Mouse (Mus musculus) ES-E14 (cell line): ENCODE data around the gene Zfp114. TPM values are rescaled to one million over a fixed set of nuclear protein-coding genes. Genes with fewer than 3 reads are reported as not detected.

ENCODE experiments used
- DNase-seq: peaks from one replicate; pipeline ENCODE4 v3.0.0-alpha.2; 2013; ENCODE audit warnings: low read depth, low spot score
- H3K27ac ChIP-seq: 2 replicates; pipeline ENCODE4 v1.5.1; 2012; ENCODE audit warnings: low read depth, mild to moderate bottlenecking, low read length, moderate library complexity, mixed read lengths; ENCODE audit not compliant: poor library complexity, insufficient read depth, severe bottlenecking
- H3K36me3 ChIP-seq: 2 replicates; pipeline ENCODE4 v1.6.1; 2012; ENCODE audit warnings: mild to moderate bottlenecking, low read length, moderate library complexity, mixed read lengths; ENCODE audit not compliant: control insufficient read depth, poor library complexity, insufficient read depth, severe bottlenecking
- H3K4me1 ChIP-seq, 2 experiments: fragments of 150-350 bp in 1 of 2; sonication (generic) in 1 of 2; 2 replicates each; pipeline ENCODE4 v1.6.1; 2012; ENCODE audit warnings: low read length in 2 of 2, mild to moderate bottlenecking in 1 of 2, mixed read lengths in 1 of 2; ENCODE audit not compliant: control insufficient read depth in 2 of 2, insufficient read depth in 2 of 2, poor library complexity in 1 of 2
- H3K4me3 ChIP-seq, 2 experiments: fragments of 150-350 bp in 1 of 2; sonication (generic) in 1 of 2; 2 replicates each; pipeline ENCODE4 v1.5.1; 2012; ENCODE audit warnings: low read length in 2 of 2, low read depth in 1 of 2, mild to moderate bottlenecking in 1 of 2, mixed read lengths in 1 of 2; ENCODE audit not compliant: insufficient read depth in 1 of 2, poor library complexity in 1 of 2, severe bottlenecking in 1 of 2
- H3K9ac ChIP-seq: 2 replicates; pipeline ENCODE4 v1.6.1; 2012; ENCODE audit warnings: low read depth, mild to moderate bottlenecking, low read length, mixed read lengths; ENCODE audit not compliant: poor library complexity, insufficient read depth, severe bottlenecking
- H3K9me3 ChIP-seq: fragments of 150-350 bp; sonication (generic); 2 replicates; pipeline ENCODE4 v1.6.1; 2012; ENCODE audit warnings: low read depth, mild to moderate bottlenecking, low read length; ENCODE audit not compliant: control insufficient read depth, insufficient read depth
- CHD2 ChIP-seq: IDR thresholded peaks from 2 replicates; pipeline ENCODE4 v1.6.1; 2014; ENCODE audit warnings: mild to moderate bottlenecking, low read depth, low read length, inconsistent platforms
- HCFC1 ChIP-seq: IDR thresholded peaks from 2 replicates; pipeline ENCODE4 v1.6.1; 2012; ENCODE audit warnings: low read length, inconsistent platforms, borderline replicate concordance; ENCODE audit not compliant: insufficient read depth
- MAFK ChIP-seq: IDR thresholded peaks from 2 replicates; pipeline ENCODE4 v1.6.1; 2014; ENCODE audit warnings: mild to moderate bottlenecking, low read depth, low read length, inconsistent platforms; ENCODE audit not compliant: insufficient read depth
- ZC3H11A ChIP-seq: IDR thresholded peaks from 2 replicates; pipeline ENCODE4 v1.6.1; 2012; ENCODE audit warnings: low read depth, mild to moderate bottlenecking, inconsistent platforms, low read length, borderline replicate concordance
- ZNF384 ChIP-seq: IDR thresholded peaks from 2 replicates; pipeline ENCODE4 v1.6.1; 2012; ENCODE audit warnings: low read depth, low read length, inconsistent platforms
- in situ Hi-C, 2 experiments: fragments of 600-800 bp; cut with MboI; formaldehyde crosslinking; loops; one replicate each; pipeline ENCODE4 v1.15.1; 2025; ENCODE audit warnings: low sequenced_read_pairs in 2 of 2, inconsistent platforms in 1 of 2; ENCODE audit not compliant: unreplicated experiment in 2 of 2
- total RNA-seq: library from RNA; depleted of rRNA; stranded (reverse); fragments of 300-350 nt; gene quantifications from 2 replicates; pipeline ENCODE4 v1.2.3, GENCODE M21; 2012

The Zfp114 gene
- total RNA-seq, 1 experiment: 2.9 TPM

- Histone ChIP-seq H3K4me3 (no peak overlapping the region), H3K36me3 (no peaks in the 10 kb centered on the region), H3K9ac (no peak overlapping the region), H3K4me1 (no peaks in the 10 kb centered on the region), H3K27ac (no peak overlapping the region), H3K9me3 (no peaks in the 10 kb centered on the region)
- in situ Hi-C loops: no loop called here
- DNase-seq: no peak
- no peak for TF ChIP-seq CHD2
- 0 out of 2 replicates have a peak, but pooled peaks have one; percentile 14 for TF ChIP-seq MAFK
- no peak for TF ChIP-seq ZNF384
- TF ChIP-seq HCFC1: no peak
- 0 out of 2 replicates have a peak, but pooled peaks have one; percentile 56 for TF ChIP-seq ZC3H11A
Measured at GRCm38 (mm10) chr7:24153272-24153671, 21.6 kb upstream of the Zfp114 start.

GRCm38 (mm10) chr7:24172191-24172590, 2.7 kb upstream of the Zfp114 start:
- Histone ChIP-seq H3K4me1 (no peaks in the 10 kb centered on the region), H3K27ac (no peak overlapping the region), H3K9ac (no peak overlapping the region), H3K36me3 (no peaks in the 10 kb centered on the region), H3K9me3 (no peaks in the 10 kb centered on the region), H3K4me3 (no peak overlapping the region)
- no peak for DNase-seq
- TF ChIP-seq HCFC1: no peak
- no peak for TF ChIP-seq ZC3H11A
- no peak for TF ChIP-seq CHD2
- no peak for TF ChIP-seq MAFK
- in situ Hi-C loops: no loop called here

GRCm38 (mm10) chr7:24175337-24175711, 464 bp downstream of the Zfp114 start:
- in situ Hi-C loops: no loop called here
- Histone ChIP-seq H3K9me3 (no peaks in the 10 kb centered on the region), H3K27ac (no peak overlapping the region), H3K4me3 (peak overlapping the region; percentile 78 to 98), H3K4me1 (peaks cover 0 to 3% of the 10 kb centered on the region in 2 experiments; a peak in 1 of 4 replicates), H3K9ac (no peak overlapping the region), H3K36me3 (peaks cover 2% of the 10 kb centered on the region; the same call in 1 of the 2 replicates)
- DNase-seq: no peak
- TF ChIP-seq HCFC1: no peak
- no peak for TF ChIP-seq ZNF384
- TF ChIP-seq ZC3H11A: no peak
- no peak for TF ChIP-seq MAFK
- no peak for TF ChIP-seq CHD2

GRCm38 (mm10) chr7:24187611-24188010, 12.8 kb downstream of the Zfp114 start:
- Histone ChIP-seq H3K9me3 (no peaks in the 10 kb centered on the region), H3K4me3 (no peak overlapping the region), H3K36me3 (no peaks in the 10 kb centered on the region), H3K4me1 (peaks cover 0 to 2% of the 10 kb centered on the region in 2 experiments; a peak in 2 of 4 replicates), H3K27ac (no peak overlapping the region), H3K9ac (no peak overlapping the region)
- no peak for DNase-seq
- TF ChIP-seq ZNF384 (no peak), HCFC1 (no peak), CHD2 (no peak)
- in situ Hi-C loops: no loop called here

- Histone ChIP-seq H3K4me3 (no peak overlapping the region), H3K36me3 (no peaks in the 10 kb centered on the region), H3K27ac (no peak overlapping the region), H3K4me1 (peaks cover 0 to 2% of the 10 kb centered on the region in 2 experiments; a peak in 2 of 4 replicates), H3K9me3 (no peaks in the 10 kb centered on the region), H3K9ac (no peak overlapping the region)
- no peak for DNase-seq
- no peak for TF ChIP-seq HCFC1
- no peak for TF ChIP-seq CHD2
- TF ChIP-seq MAFK: no peak
- no peak for TF ChIP-seq ZC3H11A
- no peak for TF ChIP-seq ZNF384
- in situ Hi-C loops: no loop called here
Measured at GRCm38 (mm10) chr7:24188901-24189570, 14.2 kb downstream of the Zfp114 start.
